Mouse (Mus musculus): ENCODE measurements around the gene Sult2a3.
"Not testable (repeated sequence)": the region's sequence is repeated elsewhere in the genome, so short reads cannot be mapped to it uniquely, and the experiment has no call there.

The Sult2a3 gene

GRCm38 (mm10) chr7:14122944-14123343, at the start of gene Sult2a3:
Gene Sult2a3 (minus strand): TSS chr7:14123044.
- no peak for DNase-seq (ENCODE audit: low read depth)

DNA sequence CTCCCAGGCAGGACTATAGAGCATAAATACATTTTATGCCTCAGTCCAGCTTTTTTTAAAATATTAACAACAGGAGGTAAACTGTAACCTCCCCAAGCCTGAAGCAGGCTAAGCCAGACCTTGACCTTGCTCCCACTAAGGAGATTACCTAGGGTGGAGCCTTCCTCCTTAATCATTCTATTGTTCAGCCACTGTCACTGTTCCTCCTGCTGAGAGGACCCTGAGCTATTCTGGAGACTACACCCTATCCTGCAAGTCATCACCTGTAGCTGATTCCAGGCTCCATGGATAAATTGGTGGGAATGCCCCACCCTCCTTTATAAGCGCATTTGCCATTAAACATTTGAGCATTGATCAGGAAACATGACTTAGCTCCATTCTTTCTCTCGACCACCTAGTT, 2.4 kb downstream of the Sult2a3 start:
- no peak for DNase-seq (ENCODE audit: low read depth)

DNA sequence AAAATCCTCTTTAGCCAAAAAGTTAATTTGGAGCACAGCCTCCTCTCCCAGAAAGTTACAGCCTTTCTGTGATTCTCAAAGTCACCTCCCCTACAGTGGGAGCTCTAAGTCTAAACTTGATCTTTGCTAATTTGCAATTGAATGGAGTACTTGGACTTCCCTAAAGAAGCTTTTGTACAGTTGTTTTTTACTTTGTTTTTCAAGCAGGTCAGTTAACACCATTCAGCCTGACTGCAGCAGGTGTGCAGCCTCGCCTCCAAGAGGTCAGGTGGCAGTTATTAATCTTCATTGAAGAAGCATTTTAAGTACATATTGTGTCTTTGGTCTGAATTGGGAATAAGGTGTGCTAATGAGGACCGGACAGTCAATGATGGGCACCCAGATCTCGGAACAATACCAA, 3.0 kb downstream of the Sult2a3 start:
- DNase-seq (ENCODE audit: low read depth) = not testable (repeated sequence)

- DNase-seq (ENCODE audit: low read depth) = no peak
These were observed 6.1 kb downstream of the Sult2a3 start for GRCm38 (mm10) chr7:14116761-14117160.

GRCm38 (mm10) chr7:14114471-14114870, 8.4 kb downstream of the Sult2a3 start:
- not testable (repeated sequence) for DNase-seq (ENCODE audit: low read depth)

- DNase-seq (ENCODE audit: low read depth) = not testable (repeated sequence)
These were observed 75.0 kb downstream of the Sult2a3 start for GRCm38 (mm10) chr7:14047821-14048220.

DNA sequence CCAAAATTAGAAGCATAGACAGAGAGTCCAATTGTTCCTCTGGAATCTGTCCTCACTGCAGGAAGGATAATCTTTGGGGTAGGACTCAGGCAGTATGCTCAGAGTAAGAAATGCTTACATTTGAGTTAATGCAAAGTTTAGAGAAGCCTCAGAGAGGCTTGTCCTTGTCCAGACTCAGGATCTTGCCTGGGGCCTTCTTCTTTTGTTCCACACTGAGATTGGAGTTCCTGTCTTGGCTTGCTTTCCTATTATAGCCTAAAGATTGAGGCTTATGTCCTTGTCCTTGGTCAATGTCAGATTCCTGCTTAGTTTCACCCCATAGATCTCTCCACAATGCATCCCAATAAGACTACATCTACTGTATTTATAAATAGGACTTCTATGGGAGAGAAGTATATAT, 92.0 kb downstream of the Sult2a3 start:
- DNase-seq (ENCODE audit: low read depth) = not testable (repeated sequence)

All from naive thymus-derived CD4-positive, alpha-beta T cell, adult 2 months (primary cell).